Mouse (Mus musculus) retina, postnatal 7 days (tissue): Measurements from ENCODE around the gene Gjb3.

Experiments used
- DNase-seq: peaks from one replicate; pipeline ENCODE4 v3.0.0-alpha.2; 2012; ENCODE audit warnings: low read depth, low spot score

Gjb3 gene

DNA sequence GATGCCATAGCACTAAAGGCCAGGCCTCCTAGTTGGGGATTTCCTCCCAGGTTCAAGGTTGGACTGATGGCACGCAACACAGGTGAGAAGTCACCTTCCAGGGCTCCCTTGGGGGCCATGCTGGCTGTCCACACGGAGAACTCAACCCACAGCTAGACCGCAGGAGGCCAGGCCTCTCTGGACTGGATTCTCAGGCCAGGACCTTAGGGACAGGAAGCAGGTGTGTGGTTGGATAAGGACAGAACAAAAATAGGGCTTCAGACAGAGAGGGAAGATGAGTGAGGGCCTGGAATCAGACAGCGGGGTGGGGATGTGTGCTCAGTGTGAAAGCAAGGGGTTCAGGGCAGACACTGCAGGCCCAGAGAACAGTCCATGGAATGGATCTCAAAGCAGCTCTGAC lies 43.7 kb downstream of the Gjb3 start:
- DNase-seq, result no peak

DNA sequence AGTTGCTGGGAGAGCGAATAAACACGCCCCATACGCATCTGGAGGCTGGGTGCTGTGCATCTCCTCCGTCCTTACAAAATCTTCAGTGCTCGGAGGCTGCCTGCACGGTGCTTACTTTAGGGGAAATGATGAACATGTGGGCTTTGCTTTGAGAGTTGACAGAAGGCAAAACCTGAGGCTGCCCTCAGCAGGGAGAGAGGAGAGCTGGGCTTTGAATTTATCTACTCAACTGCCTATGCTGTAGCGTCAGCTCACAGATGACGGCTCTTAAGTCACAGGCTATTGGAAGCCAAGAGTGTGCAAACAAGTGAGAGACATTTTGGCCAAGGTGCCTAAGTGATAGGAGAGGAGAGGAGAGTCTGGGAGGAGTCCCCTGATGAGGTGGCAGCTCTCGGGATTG lies 51.4 kb downstream of the Gjb3 start:
- DNase-seq, result no peak

DNA sequence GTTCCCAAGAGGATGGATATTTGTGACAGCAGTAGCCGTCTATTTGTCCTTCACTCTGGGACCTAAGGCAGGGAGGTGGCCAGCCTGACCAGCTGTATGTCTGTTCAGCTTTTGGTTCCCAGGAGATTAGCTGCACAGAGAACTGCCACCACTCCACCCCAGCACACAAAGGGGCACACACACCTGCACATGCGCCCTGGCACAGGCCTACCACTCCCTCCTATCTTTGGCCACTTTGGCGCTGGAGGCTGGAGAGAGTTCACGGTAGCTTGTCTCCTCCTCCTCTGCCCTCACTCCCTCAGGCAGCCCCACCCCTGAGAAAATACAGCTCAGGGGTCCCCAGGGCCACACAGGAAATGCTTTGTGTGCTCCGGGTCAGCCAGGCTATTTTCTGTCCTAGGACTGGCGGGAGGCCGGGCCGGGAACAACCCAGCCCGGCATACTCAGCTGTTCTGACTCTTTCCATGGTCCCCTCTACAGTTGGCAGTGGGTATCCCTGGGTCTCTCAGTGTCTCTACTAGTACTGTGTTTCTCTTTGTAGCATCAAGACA lies 52.1 kb downstream of the Gjb3 start:
- DNase-seq, result no peak
